Mouse (Mus musculus) spleen, embryonic (tissue): ENCODE measurements around the gene Npnt.

Source experiments
- CTCF ChIA-PET: fragments of 350-600 bp; sonication (Branson Sonifier 250); formaldehyde crosslinking; loops from one replicate; lab custom pipeline; 2022; lab: Charles Lee

Gene Npnt

DNA sequence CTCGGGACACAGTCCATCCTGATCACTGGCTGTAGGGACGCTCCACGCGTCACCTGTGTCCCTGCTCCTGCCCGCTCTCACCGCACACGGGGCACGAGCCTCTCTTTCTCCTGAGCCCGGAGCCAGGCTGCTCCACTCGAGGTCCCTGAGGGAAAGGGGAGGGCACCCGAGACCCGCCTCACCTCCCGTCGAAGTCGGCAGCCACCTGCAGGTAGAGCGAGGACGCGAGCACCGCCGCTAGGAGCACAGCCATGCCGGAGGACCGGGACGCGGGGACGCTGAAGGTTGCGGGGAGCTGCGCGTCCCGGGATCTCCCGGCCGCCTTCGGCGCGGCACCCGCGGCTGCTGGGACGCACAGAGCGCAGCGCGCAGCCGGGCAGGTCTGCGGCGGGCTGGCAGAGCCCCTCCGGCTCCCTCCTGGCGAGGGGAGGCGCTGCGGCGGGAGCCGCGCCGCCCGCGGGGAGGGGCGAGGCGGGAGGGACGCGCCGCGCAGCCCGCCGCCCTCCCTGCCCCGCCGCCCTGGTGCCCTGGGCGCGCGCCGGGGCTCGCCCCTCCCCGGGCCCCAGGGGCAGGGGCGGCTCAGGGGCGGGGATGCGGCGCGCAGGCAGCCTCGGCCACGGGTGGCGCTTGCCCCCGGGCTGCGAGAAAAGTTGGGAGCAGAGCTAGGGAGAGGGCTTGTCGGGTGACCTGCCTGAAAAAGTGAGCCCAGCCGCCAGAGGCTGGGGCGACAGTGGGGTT lies at the start of gene Npnt:
TSS of gene Npnt (minus strand) at position 501 of the 738 bp plus-strand sequence.
- CTCF ChIA-PET: no interaction called here

GRCm38 (mm10) chr3:132996299-132996698 lies 46.2 kb upstream of the Npnt start:
- CTCF ChIA-PET: no interaction called here

DNA sequence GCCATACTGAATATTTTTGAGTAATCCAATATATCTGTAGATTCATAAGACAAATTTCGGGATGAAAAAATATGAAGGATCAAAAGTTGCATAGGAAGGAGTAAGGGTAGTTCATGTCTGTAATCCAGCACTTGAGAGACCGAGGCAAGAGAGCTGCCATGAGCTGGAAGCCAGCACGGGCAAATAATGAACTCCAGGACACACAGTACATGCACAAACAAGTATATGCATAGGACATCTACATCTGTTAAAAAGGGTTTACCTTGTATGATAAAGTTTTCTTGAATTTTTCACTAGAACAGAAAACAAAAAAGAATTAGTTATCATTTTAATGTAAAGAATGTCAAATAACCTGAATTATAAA lies 45.8 kb upstream of the Npnt start:
- CTCF ChIA-PET: no interaction called here

- CTCF ChIA-PET: no interaction called here
Measured at GRCm38 (mm10) chr3:132995172-132995903, 45.2 kb upstream of the Npnt start.

GRCm38 (mm10) chr3:132986188-132986587 lies 36.1 kb upstream of the Npnt start:
- CTCF ChIA-PET: no interaction called here

DNA sequence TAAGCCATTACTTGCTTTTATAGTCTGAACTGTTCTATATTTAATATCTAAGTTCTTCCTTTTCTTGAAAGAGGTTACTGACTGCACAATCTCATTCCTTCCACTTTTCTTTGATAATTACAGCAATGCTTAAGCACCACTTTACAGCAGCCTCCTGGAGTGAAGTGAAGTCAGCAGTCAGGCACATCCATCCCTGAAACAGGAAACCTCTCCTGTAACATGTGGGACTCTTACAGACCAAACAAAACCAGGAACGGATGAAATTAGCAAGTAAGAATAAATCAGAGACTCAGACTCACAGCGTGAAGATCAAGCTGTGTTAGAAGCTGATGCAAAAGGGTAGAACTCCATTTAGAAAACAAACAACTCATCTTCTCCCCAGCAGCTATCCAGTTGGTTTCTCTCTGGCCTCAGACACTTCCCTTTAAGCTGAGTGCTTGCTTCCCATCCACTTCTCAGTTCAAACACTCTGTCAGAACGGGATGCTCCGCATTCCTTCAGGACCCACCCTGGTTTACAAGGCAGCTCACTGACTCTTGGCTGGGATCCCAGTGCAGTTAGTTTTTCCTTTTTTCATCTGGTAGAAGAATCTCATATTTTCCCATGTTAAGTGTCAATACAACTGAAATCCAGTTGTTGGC lies 33.9 kb upstream of the Npnt start:
- CTCF ChIA-PET: no interaction called here

GRCm38 (mm10) chr3:132981968-132982367 lies 31.9 kb upstream of the Npnt start:
- CTCF ChIA-PET: interaction anchor here (0.6 kb wide), 1 partner anchor 446 kb away, joined by 11 read pairs; no protein-coding TSS in a partner anchor

- CTCF ChIA-PET: no interaction called here
Measured at GRCm38 (mm10) chr3:132979781-132980461, 29.8 kb upstream of the Npnt start.

GRCm38 (mm10) chr3:132966255-132966654 lies 16.2 kb upstream of the Npnt start:
- CTCF ChIA-PET: no interaction called here

DNA sequence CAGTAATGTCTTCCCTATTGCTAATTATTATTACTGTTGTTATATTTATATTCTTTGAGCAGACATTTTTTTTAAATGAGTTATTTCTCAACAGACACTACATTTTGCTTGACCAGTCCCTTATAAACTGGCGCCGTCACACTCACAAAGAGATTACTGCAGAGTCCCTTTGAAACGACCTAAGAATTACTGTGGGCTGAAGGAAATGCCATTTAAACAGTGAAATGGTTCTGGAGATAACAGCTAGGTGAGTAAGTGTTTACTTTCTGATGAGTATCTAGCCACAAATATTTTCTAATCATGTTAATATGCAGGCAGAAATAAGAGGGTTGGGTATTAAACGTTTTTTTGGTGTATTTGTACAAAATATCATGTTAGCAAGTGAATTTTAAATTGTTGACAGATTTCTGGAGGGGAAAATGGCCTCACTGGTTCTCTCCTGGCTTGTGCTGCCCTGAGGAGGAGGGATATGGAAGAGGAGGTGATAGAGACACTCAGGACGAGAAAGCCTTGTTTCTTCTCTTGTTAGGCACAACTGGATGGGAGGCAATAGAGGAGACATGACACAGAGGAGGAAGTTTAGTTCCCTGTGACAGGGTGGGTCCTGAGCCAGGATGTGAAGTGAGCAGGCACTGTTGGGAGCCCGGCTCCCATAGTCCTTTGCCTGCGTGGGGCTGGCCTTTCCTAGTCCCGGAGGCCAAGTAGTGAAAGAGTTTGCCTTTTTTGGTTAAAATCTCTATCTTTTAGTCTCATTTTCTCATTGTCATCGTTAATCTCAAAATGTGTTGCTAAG lies 14.8 kb upstream of the Npnt start:
- CTCF ChIA-PET: no interaction called here

DNA sequence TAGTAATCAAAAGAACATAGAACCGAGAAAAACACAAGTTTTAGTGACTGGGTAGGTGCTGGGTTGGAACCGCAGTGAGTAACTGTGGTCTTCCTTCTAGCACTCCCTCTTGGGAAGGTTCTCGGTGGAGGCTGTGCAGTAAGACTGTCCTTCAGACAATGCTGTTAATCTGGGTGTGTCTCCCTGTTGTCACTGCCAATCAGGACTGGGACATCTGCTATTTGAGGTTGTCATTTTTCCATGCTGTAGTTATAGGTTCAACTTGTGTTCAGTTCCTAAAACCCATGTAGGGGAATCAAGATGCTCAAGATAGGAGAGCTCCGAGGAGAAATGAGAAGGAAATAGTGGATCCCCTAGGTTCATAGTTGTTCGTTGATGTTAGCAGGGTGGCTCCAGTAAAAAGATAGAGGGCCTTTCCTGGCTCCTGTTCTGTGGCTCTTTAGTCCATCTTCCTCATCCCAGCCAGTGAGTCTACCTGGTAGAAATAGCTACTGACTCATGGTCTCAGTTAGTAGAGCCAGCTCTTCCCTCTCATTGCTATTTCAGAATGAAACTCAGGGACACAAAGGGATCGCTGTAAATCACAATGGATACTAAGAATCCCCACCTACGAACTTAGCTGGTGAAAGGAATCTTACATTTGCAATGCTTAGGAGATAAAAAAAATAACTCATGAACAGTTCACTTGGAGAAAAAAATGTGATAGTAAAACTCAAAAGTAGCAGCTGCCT lies 12.7 kb upstream of the Npnt start:
- CTCF ChIA-PET: no interaction called here

DNA sequence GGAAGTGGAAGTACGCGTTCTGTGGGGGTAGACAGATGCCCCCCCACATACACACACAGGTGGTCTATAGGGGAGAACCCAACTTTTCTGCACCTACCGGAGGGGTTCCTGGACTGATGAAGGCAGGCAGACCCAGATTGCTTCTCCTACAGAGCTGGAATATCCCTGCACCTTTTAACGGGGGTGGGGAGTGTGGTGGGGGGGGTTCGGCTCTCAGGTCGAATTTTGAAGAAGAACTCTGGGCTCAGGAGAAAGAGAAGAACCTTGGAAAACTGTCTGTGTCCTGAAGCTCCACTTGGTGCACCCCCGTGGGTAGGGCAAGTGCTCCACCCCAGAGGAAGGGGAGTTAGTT lies 414 bp upstream of the Npnt start:
- CTCF ChIA-PET: no interaction called here

DNA sequence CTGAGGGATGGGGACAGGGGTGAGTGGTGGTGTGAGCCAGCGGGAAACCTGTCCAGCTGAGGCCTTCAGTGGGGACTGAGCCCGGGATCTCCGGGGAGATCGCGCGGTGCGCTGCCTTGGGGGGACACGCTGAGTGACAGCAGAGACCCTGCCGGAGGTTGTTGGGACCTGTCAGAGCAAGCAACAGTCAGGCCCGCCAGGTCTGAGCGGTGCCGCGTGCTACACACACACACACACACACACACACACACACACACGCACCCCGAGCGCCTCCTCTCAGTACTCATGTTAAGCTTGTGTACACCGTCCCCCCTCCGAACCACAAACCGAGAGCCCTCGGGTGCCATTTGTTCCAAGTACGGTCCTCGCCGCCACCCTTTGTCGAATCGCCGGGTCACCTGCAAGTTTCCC lies 706 bp downstream of the Npnt start:
- CTCF ChIA-PET: no interaction called here

- CTCF ChIA-PET: no interaction called here
Measured at GRCm38 (mm10) chr3:132948298-132948795, 1.7 kb downstream of the Npnt start.

DNA sequence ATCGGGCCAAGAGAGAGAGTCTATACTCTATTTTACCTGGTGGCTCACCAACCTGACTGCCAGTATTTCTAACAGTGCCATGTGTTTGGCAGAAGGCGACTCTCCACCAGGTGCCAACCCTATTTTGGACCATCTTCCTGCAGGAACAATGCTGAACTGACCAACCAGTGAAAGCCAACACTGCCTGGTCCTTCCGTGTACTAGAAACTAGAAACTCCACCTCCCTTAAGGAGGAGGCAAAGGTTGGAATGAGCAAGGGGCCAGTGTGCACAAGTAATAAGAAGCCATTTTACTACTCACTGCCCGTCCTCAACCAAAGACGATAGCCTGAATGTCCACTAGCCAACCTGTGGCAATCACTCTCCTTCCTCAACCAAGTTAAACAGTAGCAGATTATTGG lies 4.0 kb downstream of the Npnt start:
- CTCF ChIA-PET: no interaction called here

GRCm38 (mm10) chr3:132945669-132946068 lies 4.4 kb downstream of the Npnt start:
- CTCF ChIA-PET: no interaction called here

DNA sequence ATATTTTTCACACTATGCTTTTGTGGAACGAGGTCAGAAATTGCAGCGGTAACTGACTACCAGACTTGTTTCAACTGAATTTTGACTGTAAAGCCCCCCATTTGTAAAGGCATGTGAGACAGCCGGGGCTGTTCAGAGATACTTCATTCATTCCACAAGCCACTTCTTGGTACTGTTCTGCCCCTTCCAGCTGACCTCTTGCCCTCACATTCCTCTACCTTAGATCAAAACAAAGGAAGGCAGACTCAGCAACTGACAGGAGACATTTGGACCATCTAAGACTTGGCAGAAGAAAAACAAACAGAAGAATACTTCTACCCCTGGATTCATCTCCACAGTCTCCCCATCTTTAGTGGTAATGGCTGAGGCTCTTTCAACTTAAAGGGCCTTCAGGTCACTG lies 5.5 kb downstream of the Npnt start:
- CTCF ChIA-PET: no interaction called here

- CTCF ChIA-PET: no interaction called here
Measured at GRCm38 (mm10) chr3:132944193-132944592, 5.9 kb downstream of the Npnt start.

DNA sequence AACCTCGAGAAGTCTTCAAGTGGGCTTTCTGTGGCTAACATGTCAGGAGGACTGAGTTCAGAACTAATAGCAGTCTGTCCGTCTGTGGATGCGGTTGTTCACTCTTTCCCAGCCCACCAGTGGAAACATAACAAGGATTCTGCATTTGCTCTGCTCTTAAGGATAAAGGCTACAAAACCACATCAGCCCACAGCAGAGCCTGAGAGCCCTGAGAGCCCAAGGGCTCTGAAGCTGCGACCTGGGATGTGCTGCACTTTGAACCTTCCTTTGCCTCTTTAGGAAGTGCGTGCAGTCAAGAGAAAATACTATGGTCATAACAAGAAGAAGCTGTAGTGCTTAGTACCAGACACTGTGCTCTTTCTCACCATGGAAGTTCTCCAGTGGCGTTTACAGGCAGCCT lies 7.3 kb downstream of the Npnt start:
- CTCF ChIA-PET: no interaction called here

- CTCF ChIA-PET: interaction anchor here (0.6 kb wide), 1 partner anchor 1192 kb away, joined by 3 read pairs; no protein-coding TSS in a partner anchor
Measured at GRCm38 (mm10) chr3:132940181-132940990, 9.7 kb downstream of the Npnt start.
